Mouse (Mus musculus): ENCODE data around the gene Smtnl2. TPM values are rescaled to one million over a fixed set of nuclear protein-coding genes. Genes with fewer than 3 reads are reported as not detected.

Smtnl2 gene
- polyA plus RNA-seq, 1 experiment from 2014 or later = 2.9 TPM

DNA sequence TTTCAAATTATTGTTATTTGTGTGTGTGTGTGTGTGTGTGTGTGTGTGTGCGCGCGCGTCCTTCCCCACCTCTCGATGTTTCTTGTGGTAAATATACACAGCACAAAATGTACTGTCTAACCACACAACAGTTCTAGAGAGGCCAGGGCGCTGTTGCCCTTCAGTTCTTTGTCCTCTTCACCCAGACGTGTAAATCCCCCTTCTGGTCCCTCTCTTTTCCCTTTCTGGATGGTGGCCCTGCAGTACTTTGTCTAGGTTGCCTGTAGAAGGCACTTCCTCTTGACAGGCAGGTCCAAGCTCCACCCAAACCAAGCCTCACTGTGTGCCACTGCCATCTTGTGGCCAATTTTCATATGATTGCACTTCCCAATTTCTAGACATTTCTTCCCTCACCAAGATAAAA lies 17.8 kb upstream of the Smtnl2 start:
- Histone ChIP-seq H3K36me3 (ENCODE audit: control insufficient read depth, insufficient read depth, low read length) (no peaks in the 10 kb centered on the region), H3K9me3 (ENCODE audit: control insufficient read depth, low read length) (no peaks in the 10 kb centered on the region), H3K4me2 (ENCODE audit: low read length) (no peak overlapping the region), H3K9ac (replicated peaks; ENCODE audit: low read length) (no peak overlapping the region), H3K27me3 (ENCODE audit: control insufficient read depth, insufficient read depth, low read length) (no peaks in the 10 kb centered on the region), H3K27ac (replicated peaks; ENCODE audit: low read depth, low read length) (no peak overlapping the region), H3K4me3 (replicated peaks; ENCODE audit: low read depth, low read length) (no peak overlapping the region), H3K4me1 (ENCODE audit: control insufficient read depth, insufficient read depth, low read length) (no peaks in the 10 kb centered on the region)
- WGBS = 38% methylated on average over 7 of the region's 7 CpGs
- no peak for ATAC-seq (ENCODE audit: low FRiP score, low TSS enrichment)
- peak; percentile 83 for DNase-seq

DNA sequence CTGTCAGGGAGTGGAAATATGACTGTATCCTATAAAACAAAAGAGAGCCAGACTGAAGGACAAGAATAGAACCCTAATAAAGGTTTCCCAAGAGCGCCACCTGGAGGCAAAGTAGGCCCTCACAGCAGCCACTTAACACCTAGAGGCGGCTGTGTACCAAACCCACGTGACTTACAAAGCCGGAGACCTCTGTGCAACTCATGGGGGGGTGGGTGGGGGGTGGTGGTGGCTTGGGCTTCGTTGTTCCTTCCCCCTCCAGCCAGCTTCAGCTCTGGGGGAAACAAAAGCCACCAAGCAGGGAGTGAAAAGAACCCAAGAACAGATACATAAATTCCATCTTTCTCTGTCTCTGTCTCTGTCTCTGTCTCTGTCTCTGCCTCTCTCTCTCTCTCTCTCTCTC lies 17.2 kb upstream of the Smtnl2 start:
- 2% methylated on average over 5 of the region's 5 CpGs for WGBS

DNA sequence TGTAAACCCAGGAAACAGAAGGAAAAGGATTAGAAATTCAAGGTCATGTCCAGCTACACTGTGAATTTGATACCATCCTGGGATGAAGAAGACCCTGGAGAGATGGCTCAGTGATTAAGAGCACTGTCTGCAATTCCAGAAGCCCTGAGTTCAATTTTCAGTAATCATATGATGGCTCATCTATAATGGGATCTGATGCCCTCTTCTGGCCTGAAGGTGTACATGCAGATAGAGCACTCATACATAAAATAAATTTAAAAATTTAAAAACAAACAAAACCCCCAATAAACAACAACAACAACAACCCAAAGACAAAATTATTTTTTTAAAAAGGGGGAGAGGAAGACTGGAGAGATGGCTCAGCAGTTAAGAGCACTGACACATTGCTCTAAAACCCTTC lies 15.4 kb upstream of the Smtnl2 start:
- Histone ChIP-seq H3K9ac (replicated peaks; ENCODE audit: low read length) (no peak overlapping the region), H3K4me3 (replicated peaks; ENCODE audit: low read depth, low read length) (no peak overlapping the region), H3K27me3 (ENCODE audit: control insufficient read depth, insufficient read depth, low read length) (no peaks in the 10 kb centered on the region), H3K36me3 (ENCODE audit: control insufficient read depth, insufficient read depth, low read length) (no peaks in the 10 kb centered on the region), H3K9me3 (ENCODE audit: control insufficient read depth, low read length) (no peaks in the 10 kb centered on the region), H3K27ac (replicated peaks; ENCODE audit: low read depth, low read length) (no peak overlapping the region), H3K4me1 (ENCODE audit: control insufficient read depth, insufficient read depth, low read length) (no peaks in the 10 kb centered on the region), H3K4me2 (ENCODE audit: low read length) (no peak overlapping the region)
- ATAC-seq (ENCODE audit: low FRiP score, low TSS enrichment) (no peak), DNase-seq (no peak)

More for the DNA sequence above, 17.2 kb upstream of the Smtnl2 start:
- H3K4me3 ChIP-seq (replicated peaks; ENCODE audit: low read depth, low read length) = no peak overlapping the region
- H3K36me3 ChIP-seq (ENCODE audit: control insufficient read depth, insufficient read depth, low read length) = no peaks in the 10 kb centered on the region
- no peaks in the 10 kb centered on the region for H3K4me1 ChIP-seq (ENCODE audit: control insufficient read depth, insufficient read depth, low read length)
- H3K4me2 ChIP-seq (ENCODE audit: low read length) = no peak overlapping the region
- ATAC-seq (ENCODE audit: low FRiP score, low TSS enrichment) = no peak
- no peaks in the 10 kb centered on the region for H3K27me3 ChIP-seq (ENCODE audit: control insufficient read depth, insufficient read depth, low read length)
- peak; percentile 77 for DNase-seq
- H3K9ac ChIP-seq (replicated peaks; ENCODE audit: low read length) = no peak overlapping the region
- H3K27ac ChIP-seq (replicated peaks; ENCODE audit: low read depth, low read length) = no peak overlapping the region
- H3K9me3 ChIP-seq (ENCODE audit: control insufficient read depth, low read length) = no peaks in the 10 kb centered on the region

GRCm38 (mm10) chr11:72425201-72425600 lies 13.7 kb upstream of the Smtnl2 start:
- Histone ChIP-seq H3K9me3 (ENCODE audit: control insufficient read depth, low read length) (no peaks in the 10 kb centered on the region), H3K4me1 (ENCODE audit: control insufficient read depth, insufficient read depth, low read length) (no peaks in the 10 kb centered on the region), H3K4me3 (replicated peaks; ENCODE audit: low read depth, low read length) (no peak overlapping the region), H3K36me3 (ENCODE audit: control insufficient read depth, insufficient read depth, low read length) (no peaks in the 10 kb centered on the region), H3K4me2 (ENCODE audit: low read length) (no peak overlapping the region), H3K27ac (replicated peaks; ENCODE audit: low read depth, low read length) (no peak overlapping the region), H3K9ac (replicated peaks; ENCODE audit: low read length) (no peak overlapping the region), H3K27me3 (ENCODE audit: control insufficient read depth, insufficient read depth, low read length) (no peaks in the 10 kb centered on the region)
- ATAC-seq (ENCODE audit: low FRiP score, low TSS enrichment) (no peak), DNase-seq (no peak)

DNA sequence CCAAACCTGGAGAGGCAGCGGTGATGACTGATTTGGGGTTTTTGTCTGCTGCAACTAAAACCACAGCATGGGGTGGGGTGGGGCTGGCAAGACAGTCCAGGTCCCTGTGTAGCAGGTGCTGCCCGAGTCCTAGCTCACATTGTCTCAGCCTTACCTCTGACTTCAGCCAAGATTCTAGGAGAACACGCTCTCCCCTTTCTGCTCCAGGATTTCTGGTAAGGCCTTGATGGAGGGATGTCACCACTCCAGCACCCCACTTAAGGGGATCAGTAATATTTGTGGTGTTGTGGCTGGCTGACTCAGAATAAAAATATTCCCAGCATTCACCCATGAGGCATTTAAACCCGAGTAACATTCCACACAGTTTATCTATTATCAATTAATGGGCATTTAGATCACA lies 12.2 kb upstream of the Smtnl2 start:
- H3K4me3 ChIP-seq (replicated peaks; ENCODE audit: low read depth, low read length) = no peak overlapping the region
- H3K27ac ChIP-seq (replicated peaks; ENCODE audit: low read depth, low read length) = no peak overlapping the region
- no peak for DNase-seq
- no peak overlapping the region for H3K9ac ChIP-seq (replicated peaks; ENCODE audit: low read length)
- H3K27me3 ChIP-seq (ENCODE audit: control insufficient read depth, insufficient read depth, low read length) = no peaks in the 10 kb centered on the region
- H3K4me1 ChIP-seq (ENCODE audit: control insufficient read depth, insufficient read depth, low read length) = no peaks in the 10 kb centered on the region
- no peak for ATAC-seq (ENCODE audit: low FRiP score, low TSS enrichment)
- 87% methylated on average over 4 of the region's 4 CpGs for WGBS
- H3K36me3 ChIP-seq (ENCODE audit: control insufficient read depth, insufficient read depth, low read length) = no peaks in the 10 kb centered on the region
- H3K9me3 ChIP-seq (ENCODE audit: control insufficient read depth, low read length) = no peaks in the 10 kb centered on the region
- no peak overlapping the region for H3K4me2 ChIP-seq (ENCODE audit: low read length)

DNA sequence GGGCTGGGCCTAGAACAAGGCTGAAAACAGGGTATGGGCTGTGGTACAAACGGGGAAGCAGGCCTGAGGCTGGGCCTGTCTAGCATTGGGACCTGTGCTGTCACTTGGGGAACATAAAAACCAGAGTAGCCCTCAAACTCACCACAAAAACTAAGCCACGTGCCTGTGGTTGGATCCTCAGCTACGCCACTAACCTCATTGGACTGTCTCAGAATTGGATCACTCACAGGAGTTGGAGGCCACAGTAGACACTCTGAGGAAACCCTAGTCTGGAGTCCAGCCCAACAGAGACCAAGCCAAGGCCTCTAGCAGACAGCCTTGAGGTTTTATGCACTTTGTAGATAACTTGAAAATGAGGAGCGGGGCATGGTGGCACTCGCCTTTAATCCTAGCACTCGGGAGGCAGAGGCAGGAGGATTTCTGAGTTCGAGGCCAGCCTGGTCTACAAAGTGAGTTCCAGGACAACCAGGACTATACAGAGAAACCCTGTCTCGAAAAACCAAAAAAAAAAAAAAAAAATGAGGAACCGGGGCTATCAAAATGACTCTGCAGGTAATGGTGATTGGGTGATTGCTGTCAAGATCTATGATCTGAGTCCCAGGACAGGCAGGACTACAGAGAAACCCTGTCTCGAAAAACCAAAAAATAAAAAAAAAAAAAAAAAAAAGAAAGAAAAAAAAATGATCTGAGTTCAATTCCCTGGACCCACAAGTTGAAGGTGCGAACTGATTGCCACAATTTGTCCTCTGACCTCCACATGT lies 10.2 kb upstream of the Smtnl2 start:
- Histone ChIP-seq H3K9me3 (ENCODE audit: control insufficient read depth, low read length) (no peaks in the 10 kb centered on the region), H3K4me1 (ENCODE audit: control insufficient read depth, insufficient read depth, low read length) (no peaks in the 10 kb centered on the region), H3K36me3 (ENCODE audit: control insufficient read depth, insufficient read depth, low read length) (no peaks in the 10 kb centered on the region), H3K27me3 (ENCODE audit: control insufficient read depth, insufficient read depth, low read length) (no peaks in the 10 kb centered on the region), H3K4me2 (ENCODE audit: low read length) (no peak overlapping the region), H3K4me3 (replicated peaks; ENCODE audit: low read depth, low read length) (no peak overlapping the region), H3K27ac (replicated peaks; ENCODE audit: low read depth, low read length) (no peak overlapping the region), H3K9ac (replicated peaks; ENCODE audit: low read length) (no peak overlapping the region)
- 91% methylated on average over 11 of the region's 11 CpGs for WGBS
- DNase-seq (no peak), ATAC-seq (ENCODE audit: low FRiP score, low TSS enrichment) (no peak)

DNA sequence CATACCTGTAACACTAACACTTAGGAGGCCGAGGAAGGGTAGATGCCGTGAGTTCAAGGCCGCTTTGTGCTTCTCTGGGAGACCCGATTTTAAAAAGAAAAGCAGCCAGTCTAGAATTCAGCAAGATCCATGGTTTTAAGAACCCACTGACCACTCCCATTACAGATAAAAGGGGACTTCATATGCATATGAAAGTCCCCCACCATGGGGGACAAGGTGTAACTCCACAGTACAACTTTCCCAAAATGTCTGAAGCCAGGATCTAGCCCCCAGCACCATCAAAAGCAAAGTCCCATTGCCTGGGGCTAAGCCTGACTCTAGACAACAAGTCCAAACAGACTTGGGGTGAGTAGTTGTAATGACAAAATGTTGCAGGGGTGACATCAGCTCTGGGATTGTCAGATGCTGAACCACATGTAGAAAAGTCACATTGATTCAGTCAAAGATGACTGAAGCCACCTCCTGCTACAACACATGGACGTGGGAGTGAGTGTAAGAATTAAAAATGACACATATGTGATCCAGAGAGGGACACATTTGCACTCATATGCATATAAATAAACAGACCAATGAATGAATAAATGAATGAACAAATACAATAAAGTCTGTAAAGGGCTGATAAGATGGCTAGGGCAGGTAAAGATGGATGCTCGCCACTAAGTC lies 9.1 kb upstream of the Smtnl2 start:
- H3K27ac ChIP-seq (replicated peaks; ENCODE audit: low read depth, low read length) = no peak overlapping the region
- ATAC-seq (ENCODE audit: low FRiP score, low TSS enrichment) = no peak
- no peak overlapping the region for H3K4me2 ChIP-seq (ENCODE audit: low read length)
- H3K36me3 ChIP-seq (ENCODE audit: control insufficient read depth, insufficient read depth, low read length) = no peaks in the 10 kb centered on the region
- H3K9me3 ChIP-seq (ENCODE audit: control insufficient read depth, low read length) = no peaks in the 10 kb centered on the region
- H3K4me1 ChIP-seq (ENCODE audit: control insufficient read depth, insufficient read depth, low read length) = no peaks in the 10 kb centered on the region
- no peaks in the 10 kb centered on the region for H3K27me3 ChIP-seq (ENCODE audit: control insufficient read depth, insufficient read depth, low read length)
- H3K4me3 ChIP-seq (replicated peaks; ENCODE audit: low read depth, low read length) = no peak overlapping the region
- no peak for DNase-seq
- 82% methylated on average over 6 of the region's 6 CpGs for WGBS
- H3K9ac ChIP-seq (replicated peaks; ENCODE audit: low read length) = no peak overlapping the region

DNA sequence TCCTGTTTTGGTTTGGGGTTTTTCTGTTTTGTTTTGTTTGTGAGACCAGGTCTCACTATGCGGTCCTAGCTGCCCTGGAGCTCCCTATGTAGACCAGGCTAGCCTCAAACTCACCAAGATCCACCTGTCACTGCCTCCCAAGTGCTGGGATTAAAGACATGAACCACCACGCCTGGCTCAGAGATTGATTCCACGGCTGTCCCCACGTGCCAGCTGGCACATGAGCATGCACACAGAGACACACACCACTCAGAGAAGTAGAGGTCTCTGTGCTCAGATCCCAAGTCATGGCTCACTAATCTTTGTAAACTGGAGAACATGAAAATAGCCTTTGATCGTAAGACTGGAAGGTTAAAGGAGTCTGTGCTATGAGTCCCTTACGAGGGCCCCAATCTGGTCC lies 7.5 kb upstream of the Smtnl2 start:
- H3K27me3 ChIP-seq (ENCODE audit: control insufficient read depth, insufficient read depth, low read length) = peaks cover 1% of the 10 kb centered on the region; the same call in 1 of the 2 replicates
- H3K4me3 ChIP-seq (replicated peaks; ENCODE audit: low read depth, low read length) = no peak overlapping the region
- H3K9ac ChIP-seq (replicated peaks; ENCODE audit: low read length) = no peak overlapping the region
- H3K4me1 ChIP-seq (ENCODE audit: control insufficient read depth, insufficient read depth, low read length) = no peaks in the 10 kb centered on the region
- WGBS = 87% methylated on average over 6 of the region's 6 CpGs
- DNase-seq = no peak
- no peak overlapping the region for H3K4me2 ChIP-seq (ENCODE audit: low read length)
- H3K9me3 ChIP-seq (ENCODE audit: control insufficient read depth, low read length) = no peaks in the 10 kb centered on the region
- ATAC-seq (ENCODE audit: low FRiP score, low TSS enrichment) = no peak
- H3K27ac ChIP-seq (replicated peaks; ENCODE audit: low read depth, low read length) = no peak overlapping the region
- H3K36me3 ChIP-seq (ENCODE audit: control insufficient read depth, insufficient read depth, low read length) = no peaks in the 10 kb centered on the region

DNA sequence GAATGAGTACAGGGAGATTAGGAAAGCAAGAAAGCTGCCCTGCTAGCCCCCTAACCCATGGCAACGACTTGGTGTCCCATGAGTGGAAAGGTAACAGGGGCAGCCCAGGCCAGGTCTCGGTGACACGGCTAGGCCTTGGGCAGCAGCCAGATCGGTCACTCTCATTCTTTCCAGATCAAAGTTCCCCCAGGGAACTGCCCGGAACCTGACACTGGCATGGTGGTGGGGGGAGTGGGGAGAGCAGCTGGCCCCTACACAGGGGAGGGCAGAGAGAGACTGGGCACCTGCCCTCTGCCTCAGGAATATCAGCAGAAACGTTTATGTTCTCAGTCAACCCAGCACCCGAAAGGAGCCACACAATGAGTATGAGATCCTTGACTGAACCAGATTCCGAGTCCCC lies 6.7 kb upstream of the Smtnl2 start:
- WGBS = 40% methylated on average over 8 of the region's 8 CpGs

More for the DNA sequence above, 6.7 kb upstream of the Smtnl2 start:
- ATAC-seq (ENCODE audit: low FRiP score, low TSS enrichment) (no peak), DNase-seq (no peak)
- no peak overlapping the region for H3K27ac ChIP-seq (replicated peaks; ENCODE audit: low read depth, low read length)
- no peaks in the 10 kb centered on the region for H3K36me3 ChIP-seq (ENCODE audit: control insufficient read depth, insufficient read depth, low read length)
- peaks cover 3% of the 10 kb centered on the region; the same call in 1 of the 2 replicates for H3K27me3 ChIP-seq (ENCODE audit: control insufficient read depth, insufficient read depth, low read length)
- no peaks in the 10 kb centered on the region for H3K4me1 ChIP-seq (ENCODE audit: control insufficient read depth, insufficient read depth, low read length)
- no peak overlapping the region for H3K4me2 ChIP-seq (ENCODE audit: low read length)
- H3K9ac ChIP-seq (replicated peaks; ENCODE audit: low read length) = no peak overlapping the region
- H3K9me3 ChIP-seq (ENCODE audit: control insufficient read depth, low read length) = no peaks in the 10 kb centered on the region
- H3K4me3 ChIP-seq (replicated peaks; ENCODE audit: low read depth, low read length) = no peak overlapping the region
